Mouse (Mus musculus) cerebellum, postnatal 10 days (tissue): ENCODE measurements around the gene Zbtb22.
"Not testable (repeated sequence)": the region's sequence is repeated elsewhere in the genome, so short reads cannot be mapped to it uniquely, and the experiment has no call there.

Source experiments
- DNase-seq, 2 experiments: peaks; one replicate each; pipeline ENCODE4 v3.0.0; 2021; ENCODE audit warnings: mixed read lengths in 2 of 2

The Zbtb22 gene

GRCm38 (mm10) chr17:33915671-33916250 is at the start of gene Zbtb22, which contains the start of gene Tapbp:
TSS of gene Zbtb22 (plus strand) at chr17:33915904.
TSS of gene Tapbp (plus strand) at chr17:33915899.
- peak; percentile 98 to 99 for DNase-seq

- not testable (repeated sequence) for DNase-seq
These were observed 42.2 kb upstream of the Zbtb22 start, which contains the start of gene Gm7029 for GRCm38 (mm10) chr17:33873537-33873936. TSS of gene Gm7029 (plus strand) at chr17:33873837.

GRCm38 (mm10) chr17:33874411-33874810 is 41.3 kb upstream of the Zbtb22 start:
- peak; percentile 43 to 50 for DNase-seq

- peak in 1 of 2 experiments; percentile 24 for DNase-seq
These were observed 39.9 kb upstream of the Zbtb22 start for GRCm38 (mm10) chr17:33875797-33876196.

GRCm38 (mm10) chr17:33884320-33884719 is 31.4 kb upstream of the Zbtb22 start:
- not testable (repeated sequence) for DNase-seq

- DNase-seq, result not testable (repeated sequence)
These were observed 27.9 kb upstream of the Zbtb22 start for GRCm38 (mm10) chr17:33887802-33888201.

GRCm38 (mm10) chr17:33888230-33888629 is 27.5 kb upstream of the Zbtb22 start:
- DNase-seq, result not testable (repeated sequence)

- not testable (repeated sequence) for DNase-seq
These were observed 25.7 kb upstream of the Zbtb22 start for GRCm38 (mm10) chr17:33889941-33890532.

- DNase-seq, result peak; percentile 100
These were observed 25.1 kb upstream of the Zbtb22 start, which contains the start of gene Kifc1 for GRCm38 (mm10) chr17:33890533-33891059. TSS of gene Kifc1 (minus strand) at chr17:33890661.

- no peak for DNase-seq
These were observed 24.3 kb upstream of the Zbtb22 start for GRCm38 (mm10) chr17:33891357-33891756.

- DNase-seq, result not testable (repeated sequence)
These were observed 23.8 kb upstream of the Zbtb22 start for GRCm38 (mm10) chr17:33891892-33892291.

GRCm38 (mm10) chr17:33892429-33892828 is 23.3 kb upstream of the Zbtb22 start:
- DNase-seq, result no peak

- DNase-seq, result not testable (repeated sequence)
These were observed 22.7 kb upstream of the Zbtb22 start for GRCm38 (mm10) chr17:33893011-33893410.

GRCm38 (mm10) chr17:33897114-33897794 is 18.4 kb upstream of the Zbtb22 start:
- peak; percentile 58 to 63 for DNase-seq

- DNase-seq, result not testable (repeated sequence)
These were observed 17.5 kb upstream of the Zbtb22 start for GRCm38 (mm10) chr17:33898193-33898592.

- no peak for DNase-seq
These were observed 16.1 kb upstream of the Zbtb22 start for GRCm38 (mm10) chr17:33899642-33900041.

GRCm38 (mm10) chr17:33900281-33900988 is 15.3 kb upstream of the Zbtb22 start:
- peak; percentile 53 to 65 for DNase-seq

- no peak for DNase-seq
These were observed 14.8 kb upstream of the Zbtb22 start for GRCm38 (mm10) chr17:33900989-33901314.

GRCm38 (mm10) chr17:33901653-33902052 is 14.1 kb upstream of the Zbtb22 start:
- no peak for DNase-seq

- DNase-seq, result no peak
These were observed 13.6 kb upstream of the Zbtb22 start for GRCm38 (mm10) chr17:33902079-33902478.

- no peak for DNase-seq
These were observed 13.2 kb upstream of the Zbtb22 start for GRCm38 (mm10) chr17:33902491-33902890.

GRCm38 (mm10) chr17:33903911-33904651 is 11.6 kb upstream of the Zbtb22 start:
- DNase-seq, result not testable (repeated sequence)
